Mouse (Mus musculus) cerebellum, adult 2 months (tissue): ENCODE results near the gene Ryr3. TPM values are rescaled to one million over a fixed set of nuclear protein-coding genes. Genes with fewer than 3 reads are reported as not detected.
A peak's percentile ranks its signal among the peaks of the same experiment; 100 is the strongest.

ENCODE experiments used
- DNase-seq, 2 experiments: peaks; one replicate each; pipeline ENCODE4 v3.0.0; 2021
- H3K27ac ChIP-seq: fragments of 200-500 bp; 2 replicates; pipeline ENCODE4 v1.5.1; 2012; ENCODE audit warnings: low read length, control low read depth, inconsistent platforms; ENCODE audit not compliant: insufficient read depth
- H3K27me3 ChIP-seq: fragments of 200-500 bp; 2 replicates; pipeline ENCODE4 v1.6.1; 2012; ENCODE audit warnings: inconsistent platforms, mild to moderate bottlenecking, low read length, moderate library complexity; ENCODE audit not compliant: control insufficient read depth, insufficient read depth
- H3K4me1 ChIP-seq: fragments of 200-500 bp; 2 replicates; pipeline ENCODE4 v1.6.1; 2011; ENCODE audit warnings: low read length; ENCODE audit not compliant: control insufficient read depth, insufficient read depth
- H3K4me3 ChIP-seq: fragments of 200-500 bp; replicated peaks from 2 replicates; pipeline ENCODE3; 2011; ENCODE audit warnings: mild to moderate bottlenecking, low read depth, low read length, control low read depth; ENCODE audit not compliant: insufficient read depth
- CTCF ChIP-seq: fragments of 200-500 bp; IDR thresholded peaks from 2 replicates; pipeline ENCODE4 v1.5.1; 2011; ENCODE audit warnings: low read depth, mild to moderate bottlenecking, control low read depth, low read length, moderate library complexity, borderline replicate concordance; ENCODE audit not compliant: insufficient read depth
- POLR2A ChIP-seq: fragments of 200-500 bp; IDR thresholded peaks from 2 replicates; pipeline ENCODE4 v1.6.1; 2011; ENCODE audit warnings: low read length, control low read depth, borderline replicate concordance; ENCODE audit not compliant: insufficient read depth
- WGBS: fragments of 180-500 bp; shearing (Covaris S2); methylation state at CpG from one replicate; pipeline ENCODE4 v1.1.7; 2018; 5-methylcytosine and 5-hydroxymethylcytosine counted together
- polyA plus RNA-seq: library from polyadenylated mRNA; depleted of rRNA; stranded (reverse); fragments of >200 nt; gene quantifications from 2 replicates; pipeline ENCODE4 v1.2.3, GENCODE M21; 2012; rRNA removed

Gene Ryr3
- polyA plus RNA-seq, 1 experiment, result 16.9 TPM

DNA sequence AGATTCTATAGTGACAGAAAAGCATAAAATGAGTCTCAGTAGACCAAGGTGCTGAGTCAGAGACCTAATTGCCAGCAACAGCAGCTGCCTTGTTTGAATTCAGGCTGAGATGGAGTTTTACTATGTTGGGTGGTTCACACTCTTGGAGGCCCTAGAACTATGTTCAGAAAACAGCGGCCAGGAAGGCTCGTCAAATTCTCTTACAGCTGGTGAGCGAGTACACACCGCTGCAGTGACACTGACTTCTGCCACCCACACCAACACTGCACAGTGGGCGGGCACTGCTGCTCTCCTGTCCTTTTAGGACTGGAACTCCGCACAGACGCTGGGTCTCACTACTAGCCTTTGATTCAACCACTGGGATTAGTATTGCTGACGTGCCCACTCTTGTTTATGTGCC lies 614.4 kb downstream of the Ryr3 start:
- Histone ChIP-seq H3K4me1 (peaks cover 6% of the 10 kb centered on the region), H3K4me3 (no peak overlapping the region), H3K27me3 (no peaks in the 10 kb centered on the region), H3K27ac (no peak overlapping the region)
- TF ChIP-seq POLR2A, result no peak
- TF ChIP-seq CTCF, result no peak
- DNase-seq, result no peak
- 77% methylated on average over 8 of the region's 8 CpGs for WGBS

DNA sequence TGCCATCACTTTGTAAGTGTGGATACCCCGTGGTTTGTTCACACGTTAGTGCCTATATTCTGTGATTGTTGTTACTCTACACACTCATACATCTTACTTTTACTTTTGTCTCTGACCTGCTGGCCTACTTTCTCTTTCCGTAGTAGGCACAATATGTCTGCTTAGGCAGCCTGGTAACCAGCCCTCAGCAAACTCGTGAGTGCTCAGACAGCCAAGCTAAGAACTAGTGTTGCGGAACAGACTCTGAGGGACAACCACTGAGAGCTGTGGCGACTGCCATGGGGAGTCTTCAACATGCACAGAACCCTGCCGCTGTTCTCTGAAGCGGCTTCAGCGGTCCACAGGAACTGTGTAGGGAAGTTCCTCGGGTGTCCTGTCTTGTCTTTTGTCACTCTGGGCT lies 616.7 kb downstream of the Ryr3 start:
- TF ChIP-seq POLR2A (no peak), CTCF (no peak)
- Histone ChIP-seq H3K27ac (no peak overlapping the region), H3K27me3 (no peaks in the 10 kb centered on the region), H3K4me1 (peaks cover 6% of the 10 kb centered on the region), H3K4me3 (no peak overlapping the region)
- 12% methylated on average over 10 of the region's 10 CpGs for WGBS
- DNase-seq, result peak; percentile 25 to 27

DNA sequence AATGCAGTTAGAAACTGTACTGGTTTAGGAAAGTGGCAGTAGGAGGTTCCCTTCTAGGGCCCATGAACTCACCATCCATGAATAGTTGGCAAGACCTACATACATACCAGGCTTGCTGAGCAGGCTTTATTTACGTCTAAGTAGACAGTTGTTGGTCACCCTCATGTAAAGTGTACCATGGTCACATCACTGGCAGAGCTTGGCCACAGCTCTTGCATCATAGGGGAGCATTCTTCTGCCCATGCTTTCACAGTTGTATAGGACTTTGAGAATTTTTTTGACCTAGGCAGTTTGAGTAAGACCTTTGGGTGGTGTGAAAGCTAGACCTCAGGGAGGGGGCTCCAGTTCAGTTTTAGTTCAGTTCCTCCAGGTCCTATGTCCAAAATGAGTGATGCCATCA lies 619.8 kb downstream of the Ryr3 start:
- DNase-seq, result no peak
- 41% methylated on average over 1 of the region's 1 CpGs for WGBS
- Histone ChIP-seq H3K4me3 (no peak overlapping the region), H3K27me3 (no peaks in the 10 kb centered on the region), H3K27ac (no peak overlapping the region), H3K4me1 (peaks cover 6% of the 10 kb centered on the region)
- TF ChIP-seq POLR2A (no peak), CTCF (no peak)

DNA sequence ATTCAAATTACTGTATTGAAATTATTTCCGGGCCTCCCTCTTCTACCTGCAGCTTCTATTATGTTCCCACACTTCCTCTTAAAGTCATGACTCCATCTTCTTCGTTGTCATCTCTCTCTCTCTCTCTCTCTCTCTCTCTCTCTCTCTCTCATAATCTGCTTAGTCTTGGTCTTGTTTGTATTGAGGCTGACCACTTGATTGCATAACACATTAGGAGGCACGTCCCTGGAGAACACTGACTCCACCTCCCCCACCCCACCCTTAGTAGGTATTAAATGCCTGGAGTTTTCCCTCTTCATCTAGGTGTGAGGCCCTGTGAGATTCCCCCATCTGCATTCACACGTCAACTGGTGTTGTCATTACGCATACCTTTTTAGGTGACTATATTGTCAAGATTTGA lies 620.5 kb downstream of the Ryr3 start:
- DNase-seq, result no peak
- no peaks in the 10 kb centered on the region for H3K27me3 ChIP-seq
- TF ChIP-seq CTCF (no peak), POLR2A (no peak)
- H3K27ac ChIP-seq, result no peak overlapping the region
- peaks cover 10% of the 10 kb centered on the region for H3K4me1 ChIP-seq
- H3K4me3 ChIP-seq, result no peak overlapping the region
- whole genome bisulfite sequencing, result 82% methylated on average over 5 of the region's 5 CpGs

DNA sequence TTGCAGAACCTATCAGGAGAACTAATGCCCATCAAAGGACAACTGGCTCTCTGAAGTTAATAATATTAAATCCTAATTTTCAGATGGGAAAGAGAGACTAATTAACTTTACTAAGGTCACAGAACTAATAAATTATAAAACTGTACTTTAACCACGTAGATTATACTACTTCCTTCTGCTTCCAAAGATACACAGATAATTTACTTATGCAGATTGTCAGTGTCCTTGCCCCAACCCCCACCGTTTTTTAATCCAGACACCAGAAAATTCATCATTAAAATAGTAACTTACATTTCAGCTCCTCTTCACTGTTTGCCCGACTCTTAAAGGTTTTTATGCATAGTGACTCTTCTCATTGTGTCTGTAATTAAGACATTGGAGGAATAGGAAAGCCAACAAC lies 621.1 kb downstream of the Ryr3 start:
- 86% methylated on average over 3 of the region's 3 CpGs for WGBS
- Histone ChIP-seq H3K4me1 (peaks cover 13% of the 10 kb centered on the region), H3K27ac (no peak overlapping the region), H3K27me3 (no peaks in the 10 kb centered on the region), H3K4me3 (no peak overlapping the region)
- TF ChIP-seq POLR2A (no peak), CTCF (no peak)
- DNase-seq, result no peak

GRCm38 (mm10) chr2:112593781-112594180 lies 623.1 kb downstream of the Ryr3 start:
- Histone ChIP-seq H3K4me3 (no peak overlapping the region), H3K4me1 (peaks cover 7% of the 10 kb centered on the region; the same call in 1 of the 2 replicates), H3K27ac (no peak overlapping the region), H3K27me3 (no peaks in the 10 kb centered on the region)
- DNase-seq, result no peak
- WGBS, result 87% methylated on average over 2 of the region's 2 CpGs
- no peak for TF ChIP-seq POLR2A
- no peak for TF ChIP-seq CTCF

DNA sequence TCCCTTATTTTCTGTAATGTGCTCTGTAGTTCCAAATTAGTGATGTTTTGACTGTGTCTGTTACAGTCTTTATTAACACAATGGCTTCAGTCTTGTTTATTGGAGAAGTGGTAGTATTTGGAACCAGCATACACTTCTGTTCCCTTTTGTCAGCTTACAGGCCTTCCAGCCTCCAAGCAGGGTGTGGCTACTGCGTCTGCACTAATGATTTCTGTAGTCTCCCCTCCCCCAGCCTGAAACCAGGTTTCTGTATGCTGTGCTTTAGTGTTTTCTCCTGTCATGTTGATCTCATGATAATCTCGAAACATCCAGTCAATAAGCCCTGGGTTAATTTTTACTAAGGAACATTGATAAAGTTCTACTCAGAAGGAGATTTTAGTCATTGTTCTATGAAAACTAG lies 623.6 kb downstream of the Ryr3 start:
- Histone ChIP-seq H3K27ac (no peak overlapping the region), H3K27me3 (no peaks in the 10 kb centered on the region), H3K4me3 (no peak overlapping the region), H3K4me1 (peaks cover 7% of the 10 kb centered on the region; the same call in 1 of the 2 replicates)
- no peak for TF ChIP-seq CTCF
- TF ChIP-seq POLR2A, result no peak
- 84% methylated on average over 2 of the region's 2 CpGs for WGBS
- DNase-seq, result no peak

GRCm38 (mm10) chr2:112591451-112591871 lies 625.4 kb downstream of the Ryr3 start:
- peak overlapping the region; percentile 33 for H3K4me3 ChIP-seq
- 4% methylated on average over 6 of the region's 6 CpGs for WGBS
- TF ChIP-seq POLR2A, result no peak
- no peak for TF ChIP-seq CTCF
- DNase-seq, result peak; percentile 79 to 83
- no peaks in the 10 kb centered on the region for H3K27me3 ChIP-seq
- peak overlapping the region; percentile 92 for H3K27ac ChIP-seq
- peaks cover 7% of the 10 kb centered on the region; the same call in 1 of the 2 replicates for H3K4me1 ChIP-seq

GRCm38 (mm10) chr2:112590985-112591384 lies 625.9 kb downstream of the Ryr3 start:
- DNase-seq, result peak; percentile 45 to 70
- Histone ChIP-seq H3K4me1 (peaks cover 7% of the 10 kb centered on the region; the same call in 1 of the 2 replicates), H3K27ac (peak overlapping the region; percentile 55), H3K27me3 (no peaks in the 10 kb centered on the region), H3K4me3 (peak overlapping the region; percentile 29)
- 5% methylated on average over 7 of the region's 7 CpGs for WGBS
- TF ChIP-seq POLR2A (no peak), CTCF (no peak)

Other genes starting within 250 kb of the Ryr3 start
- gene Tmco5b, start 68.6 kb upstream of the Ryr3 start, polyA plus RNA-seq, result 0.11 and 0.21 TPM in 2 replicates
- gene Fmn1, start 110.6 kb upstream of the Ryr3 start, polyA plus RNA-seq, result 3.1 and 3.4 TPM in 2 replicates